Mouse (Mus musculus): ENCODE results near the gene Egf. TPM values are rescaled to one million over a fixed set of nuclear protein-coding genes. Genes with fewer than 3 reads are reported as not detected.

Gene Egf
- polyA plus RNA-seq (2015; fragmentation: Nextera tagmentation; extraction: Ambion mirVana): 0.82 and 1.5 TPM in 2 replicates

GRCm38 (mm10) chr3:129754650-129755604 lies at the start of gene Egf:
Gene Egf, minus strand, starts transcription at chr3:129755316.

GRCm38 (mm10) chr3:129803765-129804164 lies 48.6 kb upstream of the Egf start, which contains the start of gene Lrit3:
Gene Lrit3, minus strand, starts transcription at chr3:129804030.

Small RNAs within 50 kb of the gene (microRNA-seq; reads per million reads assigned to microRNA genes)
- gene Gm24515 (ENCODE audit: borderline replicate concordance, insufficient number of aligned reads): not detected

Other genes with a start within 250 kb of the Egf start
- gene Elovl6, start 223.0 kb downstream of the Egf start, polyA plus RNA-seq (2015; fragmentation: Nextera tagmentation; extraction: Ambion mirVana): 12.3 and 16.7 TPM in 2 replicates
- not detected in 2 replicates for gene Lrit3, start 48.7 kb upstream of the Egf start, polyA plus RNA-seq (2015; fragmentation: Nextera tagmentation; extraction: Ambion mirVana)
- gene Rrh, start 67.3 kb upstream of the Egf start, polyA plus RNA-seq (2015; fragmentation: Nextera tagmentation; extraction: Ambion mirVana): not detected in 2 replicates
- gene Gar1, start 76.1 kb upstream of the Egf start, polyA plus RNA-seq (2015; fragmentation: Nextera tagmentation; extraction: Ambion mirVana): 26.8 and 47.1 TPM in 2 replicates
- gene Cfi, start 80.6 kb upstream of the Egf start, polyA plus RNA-seq (2015; fragmentation: Nextera tagmentation; extraction: Ambion mirVana): 9.0 and 10.3 TPM in 2 replicates
- 36.0 and 71.0 TPM in 2 replicates for gene Pla2g12a, start 123.3 kb upstream of the Egf start, polyA plus RNA-seq (2015; fragmentation: Nextera tagmentation; extraction: Ambion mirVana)
- gene Casp6, start 146.1 kb upstream of the Egf start, polyA plus RNA-seq (2015; fragmentation: Nextera tagmentation; extraction: Ambion mirVana): 112 and 157 TPM in 2 replicates
- 27.1 and 32.1 TPM in 2 replicates for gene Mcub, start 214.9 kb upstream of the Egf start, polyA plus RNA-seq (2015; fragmentation: Nextera tagmentation; extraction: Ambion mirVana)

All from adrenal gland, postnatal 0 days (tissue).